Mouse (Mus musculus): ENCODE measurements around the gene Olfr1255. TPM values are rescaled to one million over a fixed set of nuclear protein-coding genes. Genes with fewer than 3 reads are reported as not detected.

Gene Olfr1255
- polyA plus RNA-seq (2015; fragmentation: Nextera tagmentation; extraction: Ambion mirVana) = not detected in 2 replicates

- WGBS = 75% methylated on average over 3 of the region's 3 CpGs
- no peak within 1 kb of the TSS for H3K4me3 ChIP-seq (replicated peaks)
- no peak within 1 kb of the TSS for H3K27ac ChIP-seq (replicated peaks)
- ATAC-seq (ENCODE audit: insufficient number of reproducible peaks, low FRiP score, low TSS enrichment, low read depth) = no peak
- H3K4me2 ChIP-seq (replicated peaks) = no peak within 1 kb of the TSS
- H3K27me3 ChIP-seq = no peaks in the 10 kb centered on the region
- H3K4me1 ChIP-seq = no peaks in the 10 kb centered on the region
- H3K36me3 ChIP-seq = no peaks in the 10 kb centered on the region
- H3K9ac ChIP-seq = no peak within 1 kb of the TSS
- no peaks in the 10 kb centered on the region for H3K9me3 ChIP-seq (replicated peaks)
Observed at GRCm38 (mm10) chr2:89811751-89812150, at the start of gene Olfr1255. Gene Olfr1255 (plus strand): TSS chr2:89812051.

GRCm38 (mm10) chr2:89793519-89793918 lies 18.3 kb upstream of the Olfr1255 start, which contains the start of gene Olfr1254:
Gene Olfr1254 (minus strand): TSS chr2:89793619.
- H3K9me3 ChIP-seq (replicated peaks) = no peaks in the 10 kb centered on the region
- no peaks in the 10 kb centered on the region for H3K4me1 ChIP-seq
- no peaks in the 10 kb centered on the region for H3K36me3 ChIP-seq
- no peak within 1 kb of the TSS for H3K27ac ChIP-seq (replicated peaks)
- H3K4me3 ChIP-seq (replicated peaks) = no peak within 1 kb of the TSS
- no peak within 1 kb of the TSS for H3K9ac ChIP-seq
- no peaks in the 10 kb centered on the region for H3K27me3 ChIP-seq
- no peak for ATAC-seq (ENCODE audit: insufficient number of reproducible peaks, low FRiP score, low TSS enrichment, low read depth)
- H3K4me2 ChIP-seq (replicated peaks) = no peak within 1 kb of the TSS

GRCm38 (mm10) chr2:89799583-89799982 lies 12.3 kb upstream of the Olfr1255 start:
- no peak overlapping the region for H3K4me2 ChIP-seq (replicated peaks)
- no peak overlapping the region for H3K27ac ChIP-seq (replicated peaks)
- H3K4me1 ChIP-seq = no peaks in the 10 kb centered on the region
- no peak overlapping the region for H3K4me3 ChIP-seq (replicated peaks)
- H3K9me3 ChIP-seq (replicated peaks) = no peaks in the 10 kb centered on the region
- WGBS = 83% methylated on average over 3 of the region's 3 CpGs
- no peak overlapping the region for H3K9ac ChIP-seq
- no peak for ATAC-seq (ENCODE audit: insufficient number of reproducible peaks, low FRiP score, low TSS enrichment, low read depth)
- H3K27me3 ChIP-seq = no peaks in the 10 kb centered on the region
- H3K36me3 ChIP-seq = no peaks in the 10 kb centered on the region

- 90% methylated on average over 2 of the region's 2 CpGs for WGBS
- no peak overlapping the region for H3K4me2 ChIP-seq (replicated peaks)
- no peak for ATAC-seq (ENCODE audit: insufficient number of reproducible peaks, low FRiP score, low TSS enrichment, low read depth)
Observed at GRCm38 (mm10) chr2:89810751-89811150, 1.1 kb upstream of the Olfr1255 start.

GRCm38 (mm10) chr2:89820216-89820615 lies 8.4 kb downstream of the Olfr1255 start:
- Histone ChIP-seq H3K4me2 (replicated peaks) (no peak overlapping the region), H3K27ac (replicated peaks) (no peak overlapping the region), H3K27me3 (no peaks in the 10 kb centered on the region), H3K4me3 (replicated peaks) (no peak overlapping the region), H3K36me3 (no peaks in the 10 kb centered on the region), H3K9me3 (replicated peaks) (no peaks in the 10 kb centered on the region), H3K9ac (no peak overlapping the region), H3K4me1 (no peaks in the 10 kb centered on the region)
- ATAC-seq (ENCODE audit: insufficient number of reproducible peaks, low FRiP score, low TSS enrichment, low read depth) = no peak
- WGBS = 75% methylated on average over 1 of the region's 1 CpGs

More at GRCm38 (mm10) chr2:89810751-89811150, 1.1 kb upstream of the Olfr1255 start:
- Histone ChIP-seq H3K4me1 (no peaks in the 10 kb centered on the region), H3K27me3 (no peaks in the 10 kb centered on the region), H3K36me3 (no peaks in the 10 kb centered on the region), H3K9me3 (replicated peaks) (no peaks in the 10 kb centered on the region), H3K27ac (replicated peaks) (no peak overlapping the region), H3K4me3 (replicated peaks) (no peak overlapping the region), H3K9ac (no peak overlapping the region)

GRCm38 (mm10) chr2:89841455-89841854 lies 29.6 kb downstream of the Olfr1255 start, which contains the start of gene Olfr1256:
Gene Olfr1256 (minus strand): TSS chr2:89841555.
- Histone ChIP-seq H3K4me3 (replicated peaks) (no peak within 1 kb of the TSS), H3K9me3 (replicated peaks) (no peaks in the 10 kb centered on the region), H3K27me3 (no peaks in the 10 kb centered on the region), H3K9ac (no peak within 1 kb of the TSS), H3K36me3 (no peaks in the 10 kb centered on the region), H3K4me1 (no peaks in the 10 kb centered on the region), H3K27ac (replicated peaks) (no peak within 1 kb of the TSS), H3K4me2 (replicated peaks) (no peak within 1 kb of the TSS)
- 45% methylated on average over 2 of the region's 2 CpGs for WGBS
- no peak for ATAC-seq (ENCODE audit: insufficient number of reproducible peaks, low FRiP score, low TSS enrichment, low read depth)

- H3K27me3 ChIP-seq = no peaks in the 10 kb centered on the region
- no peak within 1 kb of the TSS for H3K4me3 ChIP-seq (replicated peaks)
- no peak within 1 kb of the TSS for H3K4me2 ChIP-seq (replicated peaks)
- H3K9ac ChIP-seq = no peak within 1 kb of the TSS
- H3K36me3 ChIP-seq = no peaks in the 10 kb centered on the region
- H3K9me3 ChIP-seq (replicated peaks) = no peaks in the 10 kb centered on the region
- H3K4me1 ChIP-seq = no peaks in the 10 kb centered on the region
- WGBS = 87% methylated on average over 5 of the region's 5 CpGs
- ATAC-seq (ENCODE audit: insufficient number of reproducible peaks, low FRiP score, low TSS enrichment, low read depth) = no peak
- H3K27ac ChIP-seq (replicated peaks) = no peak within 1 kb of the TSS
Observed at GRCm38 (mm10) chr2:89848105-89848504, 36.3 kb downstream of the Olfr1255 start, which contains the start of gene Olfr48. Gene Olfr48 (minus strand): TSS chr2:89848205.

- H3K4me3 ChIP-seq (replicated peaks) = no peak overlapping the region
- no peak overlapping the region for H3K4me2 ChIP-seq (replicated peaks)
- H3K27me3 ChIP-seq = no peaks in the 10 kb centered on the region
- no peaks in the 10 kb centered on the region for H3K9me3 ChIP-seq (replicated peaks)
- H3K4me1 ChIP-seq = no peaks in the 10 kb centered on the region
- 95% methylated on average over 1 of the region's 1 CpGs for whole genome bisulfite sequencing
- no peak for ATAC-seq (ENCODE audit: insufficient number of reproducible peaks, low FRiP score, low TSS enrichment, low read depth)
- no peaks in the 10 kb centered on the region for H3K36me3 ChIP-seq
- no peak overlapping the region for H3K27ac ChIP-seq (replicated peaks)
- H3K9ac ChIP-seq = no peak overlapping the region
Observed at GRCm38 (mm10) chr2:89849230-89849629, 37.4 kb downstream of the Olfr1255 start.

Other genes with a start within 250 kb of the Olfr1255 start
- not detected in 2 replicates for gene Olfr1245, start 233.6 kb upstream of the Olfr1255 start, polyA plus RNA-seq (2015; fragmentation: Nextera tagmentation; extraction: Ambion mirVana)
- gene Olfr1246, start 218.9 kb upstream of the Olfr1255 start, polyA plus RNA-seq (2015; fragmentation: Nextera tagmentation; extraction: Ambion mirVana) = not detected in 2 replicates
- gene Olfr1247, start 197.9 kb upstream of the Olfr1255 start, polyA plus RNA-seq (2015; fragmentation: Nextera tagmentation; extraction: Ambion mirVana) = 0.05 TPM in 1 of 2 replicates, not detected in the other
- not detected in 2 replicates for gene Olfr1248, start 193.8 kb upstream of the Olfr1255 start, polyA plus RNA-seq (2015; fragmentation: Nextera tagmentation; extraction: Ambion mirVana)
- not detected in 2 replicates for gene Olfr1249, start 177.1 kb upstream of the Olfr1255 start, polyA plus RNA-seq (2015; fragmentation: Nextera tagmentation; extraction: Ambion mirVana)
- not detected in 2 replicates for gene Olfr1250, start 150.6 kb upstream of the Olfr1255 start, polyA plus RNA-seq (2015; fragmentation: Nextera tagmentation; extraction: Ambion mirVana)
- not detected in 2 replicates for gene Olfr1251, start 140.1 kb upstream of the Olfr1255 start, polyA plus RNA-seq (2015; fragmentation: Nextera tagmentation; extraction: Ambion mirVana)
- gene Olfr1252, start 87.0 kb upstream of the Olfr1255 start, polyA plus RNA-seq (2015; fragmentation: Nextera tagmentation; extraction: Ambion mirVana) = not detected in 2 replicates
- gene Olfr1253, start 55.0 kb upstream of the Olfr1255 start, polyA plus RNA-seq (2015; fragmentation: Nextera tagmentation; extraction: Ambion mirVana) = not detected in 2 replicates
- not detected in 2 replicates for gene Olfr1254, start 18.4 kb upstream of the Olfr1255 start, polyA plus RNA-seq (2015; fragmentation: Nextera tagmentation; extraction: Ambion mirVana)
- not detected in 2 replicates for gene Olfr1256, start 29.5 kb downstream of the Olfr1255 start, polyA plus RNA-seq (2015; fragmentation: Nextera tagmentation; extraction: Ambion mirVana)
- gene Olfr48, start 36.2 kb downstream of the Olfr1255 start, polyA plus RNA-seq (2015; fragmentation: Nextera tagmentation; extraction: Ambion mirVana) = 0.12 TPM in 1 of 2 replicates, not detected in the other
- not detected in 2 replicates for gene Olfr1257, start 66.4 kb downstream of the Olfr1255 start, polyA plus RNA-seq (2015; fragmentation: Nextera tagmentation; extraction: Ambion mirVana)
- 0.11 TPM in 1 of 2 replicates, not detected in the other for gene Olfr1258, start 115.3 kb downstream of the Olfr1255 start, polyA plus RNA-seq (2015; fragmentation: Nextera tagmentation; extraction: Ambion mirVana)
- gene Olfr1259, start 136.6 kb downstream of the Olfr1255 start, polyA plus RNA-seq (2015; fragmentation: Nextera tagmentation; extraction: Ambion mirVana) = 0.04 TPM in 1 of 2 replicates, not detected in the other
- gene Olfr1260, start 162.3 kb downstream of the Olfr1255 start, polyA plus RNA-seq (2015; fragmentation: Nextera tagmentation; extraction: Ambion mirVana) = not detected in 2 replicates
- gene Olfr1261, start 179.2 kb downstream of the Olfr1255 start, polyA plus RNA-seq (2015; fragmentation: Nextera tagmentation; extraction: Ambion mirVana) = not detected in 2 replicates
- gene Olfr1262, start 188.1 kb downstream of the Olfr1255 start, polyA plus RNA-seq (2015; fragmentation: Nextera tagmentation; extraction: Ambion mirVana) = not detected in 2 replicates
- not detected in 2 replicates for gene Olfr1263, start 200.1 kb downstream of the Olfr1255 start, polyA plus RNA-seq (2015; fragmentation: Nextera tagmentation; extraction: Ambion mirVana)
- gene Olfr1264, start 213.5 kb downstream of the Olfr1255 start, polyA plus RNA-seq (2015; fragmentation: Nextera tagmentation; extraction: Ambion mirVana) = 0.08 and 0.23 TPM in 2 replicates
- gene Olfr1265, start 223.3 kb downstream of the Olfr1255 start, polyA plus RNA-seq (2015; fragmentation: Nextera tagmentation; extraction: Ambion mirVana) = not detected in 2 replicates